Mouse (Mus musculus) kidney, postnatal 36 days (tissue): Measurements from ENCODE around the gene Zfp580.
A peak's percentile ranks its signal among the peaks of the same experiment; 100 is the strongest.

Experiments
- DNase-seq, 2 experiments: peaks; one replicate each; pipeline ENCODE4 v3.0.0; 2021 to 2022; ENCODE audit warnings: mixed read lengths in 2 of 2

The Zfp580 gene

DNA sequence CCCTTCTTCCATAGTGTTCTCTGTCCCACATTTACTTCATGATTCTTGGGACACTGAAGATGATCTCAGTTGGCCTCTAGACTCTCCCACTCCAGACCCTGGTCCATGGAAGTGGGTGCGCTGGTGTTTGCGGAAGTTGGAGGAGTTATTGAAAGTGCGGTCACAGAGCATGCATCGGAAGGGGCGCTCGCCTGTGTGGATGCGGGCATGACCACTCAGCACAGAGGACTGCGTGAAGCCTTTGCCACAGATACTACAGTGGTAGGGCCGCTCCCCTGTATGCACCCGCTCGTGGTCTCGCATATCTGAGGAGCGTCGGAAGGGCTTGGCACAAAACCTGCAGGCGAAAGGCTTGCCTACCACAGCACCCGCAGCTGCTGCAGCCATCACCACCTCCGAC, 15.7 kb upstream of the Zfp580 start:
- DNase-seq: no peak

DNA sequence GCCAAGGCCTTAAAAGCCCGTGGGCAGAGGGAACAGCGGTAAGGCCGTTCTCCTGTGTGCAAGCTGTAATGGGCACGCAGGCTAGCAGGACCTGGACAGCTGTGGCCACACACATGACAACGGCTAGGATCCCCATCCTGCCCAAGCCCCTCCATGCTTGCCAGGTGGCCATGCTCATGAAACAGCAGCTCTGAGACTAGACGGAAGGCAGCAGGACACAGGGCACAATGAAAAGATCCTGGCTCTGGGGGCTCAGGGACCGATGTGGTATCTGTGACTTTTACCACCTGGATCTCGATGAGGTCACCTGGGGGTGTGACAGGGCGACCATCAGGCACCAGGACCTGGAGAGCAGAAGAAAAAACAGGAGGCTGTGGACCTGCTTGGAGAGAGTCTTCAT, 15.2 kb upstream of the Zfp580 start:
- no peak for DNase-seq

DNA sequence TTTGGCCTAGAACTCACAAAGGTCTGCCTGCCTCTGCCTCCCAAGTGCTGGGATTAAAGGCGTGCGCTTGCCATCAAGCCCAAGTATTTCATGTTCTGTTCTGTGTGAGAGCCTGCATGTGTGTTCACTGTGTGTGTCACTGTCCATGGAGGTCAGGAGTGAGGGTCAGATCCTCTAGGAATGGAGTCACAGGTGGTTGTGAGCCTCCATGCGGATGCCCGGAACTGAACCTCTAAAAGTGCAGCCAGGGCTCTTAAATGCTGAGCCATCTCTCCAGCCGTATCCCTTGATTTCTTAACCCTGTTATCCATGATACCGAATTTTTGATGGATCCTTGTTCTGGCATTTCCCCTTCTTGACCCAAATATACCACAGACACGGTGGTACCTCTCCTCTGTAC, 14.3 kb upstream of the Zfp580 start:
- DNase-seq: no peak

DNA sequence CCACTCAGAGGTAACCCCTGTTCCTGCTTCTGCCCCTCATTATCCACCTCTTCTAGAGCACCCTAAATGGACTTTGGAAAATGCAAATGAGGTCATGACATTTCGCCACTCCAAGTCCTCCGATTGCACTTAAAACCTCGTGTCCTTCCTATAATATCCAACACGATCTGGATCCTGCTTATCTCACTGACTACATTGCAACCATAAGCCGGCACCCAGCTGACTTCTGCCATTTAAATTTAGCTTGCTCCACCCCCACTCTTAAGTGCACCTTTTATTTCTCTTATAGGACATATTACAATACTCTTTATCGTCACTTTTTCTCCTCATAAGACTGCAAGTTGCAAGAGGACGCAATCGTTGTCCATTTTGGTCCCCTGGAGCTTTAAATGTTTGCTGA, 13.9 kb upstream of the Zfp580 start:
- no peak for DNase-seq

DNA sequence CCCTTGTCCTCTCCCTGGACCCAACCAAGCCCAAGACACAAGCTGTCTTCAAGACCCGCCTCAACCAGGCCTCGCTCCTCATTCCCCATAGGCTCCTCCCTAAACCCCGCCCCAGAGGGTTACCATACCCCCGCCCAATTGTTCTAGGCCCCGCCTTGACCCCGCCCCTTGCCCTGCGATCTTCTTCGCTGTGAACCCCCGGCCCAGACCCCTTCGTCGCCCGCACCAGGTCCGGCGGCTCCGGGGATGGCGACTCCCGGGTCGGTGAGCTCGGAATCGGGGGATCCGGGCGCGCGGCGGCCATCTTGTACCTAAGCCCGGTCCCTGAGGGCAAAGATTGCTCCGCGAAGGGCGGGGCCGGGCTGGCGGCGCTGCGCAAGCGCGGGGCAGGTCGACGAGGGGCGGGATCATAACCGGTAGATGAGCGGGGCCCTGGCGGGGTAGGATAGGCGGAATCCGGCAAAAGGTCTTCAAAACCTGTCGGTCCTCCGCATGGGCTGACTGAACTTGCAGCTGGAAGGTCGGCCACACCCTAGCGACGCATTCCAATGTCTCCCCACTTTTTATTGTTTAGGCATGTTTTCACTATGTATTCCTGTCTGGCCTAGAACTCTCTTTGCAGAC, 13.1 kb upstream of the Zfp580 start, which contains the start of gene Zfp784:
Gene Zfp784, minus strand, starts transcription at position 338 of the 624 bp plus-strand sequence.
- peak; percentile 93 to 96 for DNase-seq

DNA sequence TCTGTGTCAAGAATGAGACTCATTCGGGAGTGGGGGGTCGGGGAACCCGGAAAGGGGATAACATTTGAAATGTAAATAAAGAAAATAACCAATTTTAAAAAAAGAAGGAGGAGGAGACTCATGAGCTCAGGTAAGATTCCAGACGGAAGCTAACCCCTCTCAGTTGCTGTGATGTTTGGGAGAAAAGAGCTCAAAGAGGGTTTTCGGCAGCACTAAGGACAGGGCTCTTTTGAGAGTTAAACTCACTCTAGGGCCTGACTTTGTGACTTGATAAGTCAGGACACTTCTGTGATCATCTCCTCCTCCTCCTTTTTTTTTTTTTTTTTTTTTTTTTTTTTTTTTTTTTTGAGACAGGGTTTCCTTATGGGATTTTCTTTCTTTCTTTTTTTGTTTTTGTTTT, 12.4 kb upstream of the Zfp580 start:
- DNase-seq: no peak

DNA sequence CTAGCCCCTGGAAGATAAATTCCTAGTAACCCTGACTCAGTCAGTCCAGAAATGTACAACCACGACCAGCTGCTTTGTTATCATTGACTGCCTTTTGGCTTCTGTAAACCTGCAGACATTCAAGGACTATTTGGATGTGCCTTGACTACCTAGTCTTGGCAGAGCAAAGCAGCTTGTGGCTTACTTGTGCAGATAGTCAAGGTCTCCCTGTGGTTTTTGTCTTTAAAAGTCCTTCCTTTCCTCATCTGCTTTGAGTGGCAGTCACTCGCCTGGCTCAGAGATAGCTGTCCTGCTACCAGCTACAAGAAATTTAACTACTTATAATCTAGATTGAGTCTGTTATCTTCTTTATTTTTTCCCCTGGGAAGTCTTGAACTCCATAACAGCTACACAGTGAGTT, 6.4 kb upstream of the Zfp580 start:
- DNase-seq: no peak

DNA sequence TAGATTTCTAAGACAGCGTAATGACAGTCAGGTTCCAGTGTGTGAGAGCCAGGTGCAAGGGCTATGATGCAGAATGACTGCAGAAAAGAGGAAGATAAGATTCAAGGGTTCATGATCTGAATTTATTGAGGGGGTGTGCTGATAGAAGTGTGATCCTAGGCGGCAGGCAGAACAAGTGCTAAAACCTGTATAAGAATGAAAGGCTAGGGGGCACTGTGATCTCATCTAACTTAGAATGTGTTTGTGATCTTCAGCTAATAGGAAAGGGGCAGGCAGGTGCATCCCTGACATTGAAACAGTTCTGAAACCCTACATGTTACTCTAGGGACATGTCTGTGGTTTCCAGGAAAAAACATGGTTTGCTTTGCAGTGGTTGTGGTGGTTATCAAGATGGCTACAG, 5.2 kb upstream of the Zfp580 start:
- no peak for DNase-seq

DNA sequence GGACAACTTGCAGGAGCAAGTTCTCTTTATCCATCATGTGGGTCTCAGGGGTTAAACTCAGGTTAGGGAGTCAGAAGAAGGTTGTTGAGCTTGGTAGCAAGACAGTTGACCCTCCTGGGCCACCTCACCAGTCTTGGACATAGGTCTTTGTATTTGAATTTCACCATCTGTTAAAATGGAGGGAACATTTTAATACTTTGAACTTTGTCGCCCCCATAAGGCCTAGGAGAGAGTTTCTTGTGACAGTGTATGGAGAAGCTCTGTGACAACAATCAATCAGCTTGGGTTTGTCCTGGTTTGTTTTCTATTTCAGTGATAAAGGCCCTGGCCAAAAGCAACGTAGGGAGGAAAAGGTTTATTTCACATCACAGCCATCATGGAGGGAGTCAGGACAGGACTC, 4.0 kb upstream of the Zfp580 start:
- DNase-seq: peak; percentile 32 to 40

DNA sequence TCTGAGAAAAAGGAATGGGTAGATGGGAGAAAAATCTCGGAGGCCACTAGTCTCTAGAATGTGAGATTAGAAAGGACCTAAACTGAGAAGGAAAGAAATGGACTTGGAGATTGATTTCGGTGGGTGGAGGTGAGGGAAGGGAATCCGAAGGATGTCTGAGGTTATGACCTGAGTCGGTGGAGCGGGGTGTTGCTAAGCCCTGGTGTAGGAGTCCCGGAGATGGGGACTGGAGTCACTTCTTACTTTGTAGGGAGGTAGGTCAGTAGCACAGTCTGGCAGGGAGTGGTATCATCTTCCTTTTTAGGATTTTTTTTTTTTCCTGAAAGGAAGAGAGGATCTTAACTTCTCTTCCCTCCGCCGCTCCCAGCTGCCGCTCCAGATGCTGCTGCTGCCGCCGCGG, 1.1 kb downstream of the Zfp580 start:
- no peak for DNase-seq

DNA sequence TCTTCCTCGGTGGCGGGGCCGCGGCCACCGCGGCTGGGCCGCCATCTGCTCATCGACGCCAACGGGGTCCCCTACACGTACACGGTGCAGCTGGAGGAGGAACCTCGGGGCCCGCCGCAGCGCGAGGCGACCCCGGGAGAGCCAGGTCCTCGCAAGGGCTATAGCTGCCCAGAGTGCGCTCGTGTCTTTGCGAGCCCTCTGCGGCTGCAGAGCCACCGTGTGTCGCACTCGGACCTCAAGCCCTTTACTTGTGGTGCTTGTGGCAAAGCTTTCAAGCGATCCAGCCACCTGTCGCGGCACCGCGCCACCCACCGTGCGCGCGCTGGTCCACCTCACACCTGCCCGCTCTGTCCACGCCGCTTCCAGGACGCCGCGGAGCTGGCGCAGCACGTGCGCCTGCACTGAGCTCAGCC, 1.6 kb downstream of the Zfp580 start:
- peak in 1 of 2 experiments; percentile 33 for DNase-seq

DNA sequence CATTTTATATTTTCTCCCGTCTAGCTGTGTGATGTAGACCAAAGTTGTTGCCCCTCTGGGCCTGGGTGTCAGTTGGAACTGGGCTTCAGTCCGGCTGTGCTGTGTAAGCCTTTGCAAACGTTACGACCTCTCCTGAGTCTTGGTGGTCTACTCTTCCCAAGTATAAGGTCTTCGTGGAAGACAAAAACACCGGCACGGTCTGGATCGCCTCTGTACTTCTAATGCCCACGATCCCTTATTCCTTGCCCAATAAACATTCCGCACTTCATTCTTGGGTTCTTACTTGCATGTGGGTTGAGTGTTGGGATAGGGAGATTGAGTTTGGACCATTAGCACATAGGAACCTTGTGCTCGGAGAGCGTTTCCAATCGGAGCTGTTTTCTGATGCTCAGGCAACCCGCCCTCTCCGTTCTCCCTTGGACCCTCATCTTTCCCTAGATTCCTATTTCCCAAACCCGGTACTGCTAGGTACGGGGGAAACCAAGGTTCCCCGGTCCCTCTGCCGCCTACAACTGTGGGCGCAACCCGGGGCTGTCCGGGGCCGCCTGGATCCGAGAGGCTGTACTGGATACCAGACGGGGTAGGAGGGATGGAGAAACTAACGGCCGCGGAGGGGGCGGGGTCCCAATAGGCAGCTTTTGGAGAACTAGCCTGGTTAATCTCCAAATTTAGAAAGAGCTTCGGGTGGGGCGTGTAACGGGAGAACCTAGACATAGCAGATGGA, 2.3 kb downstream of the Zfp580 start:
- no peak for DNase-seq

DNA sequence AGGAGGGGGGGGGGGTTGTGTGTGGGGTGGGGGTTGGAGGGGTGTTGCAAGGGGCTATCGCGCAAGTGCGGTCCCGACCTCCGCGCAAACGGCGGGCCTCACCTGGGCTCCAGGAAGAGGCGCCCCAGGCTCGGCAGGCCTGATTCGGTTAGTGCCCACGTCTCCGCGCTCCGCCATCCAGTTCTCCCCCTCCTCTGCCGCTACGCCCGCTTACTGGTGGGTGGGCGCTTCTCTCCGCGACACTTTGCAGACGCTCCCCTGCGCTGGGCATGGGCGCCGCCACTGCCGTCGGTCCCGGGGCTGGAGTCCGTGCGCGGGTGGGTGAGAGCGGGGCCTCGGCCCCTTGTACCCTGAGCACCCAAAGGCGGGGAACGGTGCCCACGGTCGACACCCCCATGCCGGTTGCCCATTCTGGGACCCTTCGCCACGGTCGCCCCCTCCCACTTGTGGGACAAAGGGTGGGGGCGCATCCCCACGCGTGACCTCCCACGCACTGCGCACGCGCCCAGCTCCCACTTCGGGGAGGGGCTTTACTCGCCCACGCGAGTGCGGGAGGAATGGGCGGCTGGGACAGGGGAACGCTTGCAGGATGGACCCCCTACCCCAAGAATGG, 5.4 kb downstream of the Zfp580 start:
- no peak for DNase-seq

DNA sequence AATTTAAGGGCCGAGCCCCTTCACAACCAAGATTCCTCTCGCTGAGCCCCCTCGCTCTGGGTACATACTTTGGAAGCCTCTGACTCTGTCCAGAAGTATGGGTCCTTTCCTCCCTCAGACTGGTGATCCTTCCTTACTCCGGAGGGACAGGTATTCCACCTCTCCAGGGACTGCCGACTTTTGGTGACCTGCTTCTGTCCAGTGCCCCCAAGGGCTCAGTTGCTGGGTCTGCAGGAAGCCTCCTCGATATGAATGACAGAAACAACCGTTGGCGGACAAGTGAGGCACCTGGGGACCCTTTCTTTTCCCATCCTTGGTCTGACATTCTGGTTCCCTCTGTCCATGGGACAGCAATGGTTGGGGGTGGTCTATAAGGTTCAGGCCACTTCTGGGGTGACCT, 6.0 kb downstream of the Zfp580 start:
- no peak for DNase-seq

DNA sequence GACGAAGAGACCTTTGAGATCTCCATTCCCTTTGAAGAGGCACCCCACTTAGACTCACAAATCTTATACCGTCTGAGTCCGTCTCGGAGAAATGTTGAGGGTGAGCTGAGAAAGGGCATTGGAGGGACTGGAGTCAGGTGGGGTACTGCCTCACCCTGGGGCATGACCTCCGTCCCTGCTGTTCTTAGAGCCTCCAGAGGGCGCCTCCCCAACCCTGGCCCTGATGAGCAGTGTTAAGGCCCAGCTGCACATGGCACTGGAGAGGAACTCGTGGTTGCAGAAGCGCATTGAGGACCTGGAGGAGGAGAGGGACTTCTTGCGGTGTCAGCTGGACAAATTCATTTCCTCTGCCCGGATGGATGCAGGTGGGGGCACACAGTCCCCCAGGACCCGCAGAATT, 6.5 kb downstream of the Zfp580 start:
- peak in 1 of 2 experiments; percentile 31 for DNase-seq

DNA sequence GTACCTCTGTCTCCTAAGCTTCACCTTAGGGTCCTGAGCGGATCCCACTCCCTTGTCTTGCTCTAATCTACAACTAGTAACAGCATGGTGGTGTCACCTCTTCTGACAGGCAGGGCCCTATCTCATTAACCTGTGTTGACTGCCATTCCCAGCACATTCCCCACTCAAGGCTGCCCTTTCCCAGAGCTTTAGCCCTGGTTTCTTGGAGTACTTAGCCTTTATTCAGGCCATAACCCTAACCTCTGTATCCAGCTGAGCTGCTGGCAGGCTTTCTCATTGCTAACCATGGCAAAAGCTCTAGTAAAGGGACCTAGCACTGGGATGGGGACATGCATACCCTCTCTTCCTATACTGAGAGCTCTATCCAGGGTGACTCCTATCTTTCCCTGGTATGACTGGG, 7.3 kb downstream of the Zfp580 start:
- DNase-seq: no peak

DNA sequence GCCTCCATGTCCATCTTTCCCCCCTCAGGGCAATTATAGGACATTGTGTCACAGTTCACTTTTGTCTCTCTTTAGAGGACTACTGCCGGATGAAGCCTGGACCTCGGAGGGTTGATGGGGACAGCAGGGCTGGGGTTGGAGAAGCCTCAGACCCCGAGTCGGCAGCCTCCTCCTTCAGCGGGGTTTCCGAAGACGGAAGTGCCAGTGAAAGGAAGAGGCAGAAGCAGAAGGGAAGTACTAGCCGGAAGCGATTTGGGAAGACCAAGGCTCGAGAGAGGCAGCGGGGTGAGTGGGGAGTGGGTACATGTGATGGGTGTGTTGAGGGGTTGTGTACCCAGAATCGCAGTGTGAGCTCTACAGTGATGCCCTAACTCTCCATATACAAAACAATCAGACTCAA, 8.1 kb downstream of the Zfp580 start:
- no peak for DNase-seq

DNA sequence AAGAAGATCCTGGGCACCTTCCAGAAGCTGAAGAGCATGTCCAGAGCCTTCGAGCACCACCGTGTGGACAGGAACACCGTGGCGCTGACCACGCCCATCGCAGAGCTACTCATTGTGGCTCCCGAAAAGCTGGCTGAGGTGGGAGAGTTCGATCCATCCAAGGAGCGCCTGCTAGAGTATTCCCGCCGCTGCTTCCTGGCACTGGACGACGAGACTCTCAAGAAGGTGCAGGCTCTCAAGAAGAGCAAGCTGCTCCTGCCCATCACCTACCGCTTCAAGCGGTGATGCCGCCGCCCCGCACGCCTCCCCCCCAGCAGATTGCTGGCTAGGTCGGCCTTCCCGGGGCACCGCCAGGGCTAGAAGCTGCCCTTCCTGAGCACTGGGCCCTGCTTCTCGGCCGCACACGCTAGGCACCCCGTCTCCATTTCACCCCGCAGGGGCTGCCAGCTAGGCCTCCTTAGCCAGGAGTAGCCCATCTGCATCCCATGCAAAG, 8.9 kb downstream of the Zfp580 start:
- DNase-seq: peak; percentile 87 to 91

DNA sequence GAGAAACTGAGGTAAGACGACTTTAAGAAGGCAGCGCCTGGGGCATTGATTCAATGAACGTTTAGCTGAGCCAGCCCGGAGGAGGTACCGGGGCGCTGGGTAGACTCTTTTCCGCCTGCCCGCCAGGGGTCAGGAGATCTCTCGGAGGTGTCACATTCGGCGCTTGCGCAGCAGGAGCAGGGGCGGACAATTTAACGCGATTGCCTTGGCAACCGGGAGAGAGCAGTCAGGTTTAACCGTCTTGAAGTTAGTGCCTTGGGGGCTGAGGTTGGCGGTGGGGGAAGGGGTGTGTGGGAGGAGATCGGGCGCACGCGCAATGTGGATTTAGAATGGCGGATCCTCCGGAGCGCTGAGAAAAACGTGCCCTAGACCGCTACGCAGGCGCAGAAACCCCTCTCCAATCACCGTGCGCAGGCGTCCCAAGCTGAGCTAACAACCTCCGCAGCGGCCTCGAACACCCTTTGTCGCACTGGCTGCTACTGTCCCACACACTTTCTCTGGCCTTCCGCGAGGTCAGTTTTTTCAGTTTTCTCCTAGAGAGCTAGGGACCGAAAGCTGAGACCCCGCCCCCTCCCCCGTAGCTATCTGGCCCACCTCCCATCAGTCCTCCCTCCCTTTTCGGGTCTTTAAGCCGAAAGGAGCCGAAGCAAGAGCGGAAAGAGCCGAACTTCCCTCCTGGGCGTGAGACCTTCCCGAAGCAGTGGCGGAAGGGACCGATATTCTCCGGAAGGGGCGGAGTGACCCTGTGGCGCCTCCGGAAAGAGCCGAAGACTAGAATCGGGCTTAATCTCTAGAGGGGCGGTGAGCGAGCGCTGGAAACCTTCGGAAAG, 9.8 kb downstream of the Zfp580 start:
- DNase-seq: peak; percentile 99

DNA sequence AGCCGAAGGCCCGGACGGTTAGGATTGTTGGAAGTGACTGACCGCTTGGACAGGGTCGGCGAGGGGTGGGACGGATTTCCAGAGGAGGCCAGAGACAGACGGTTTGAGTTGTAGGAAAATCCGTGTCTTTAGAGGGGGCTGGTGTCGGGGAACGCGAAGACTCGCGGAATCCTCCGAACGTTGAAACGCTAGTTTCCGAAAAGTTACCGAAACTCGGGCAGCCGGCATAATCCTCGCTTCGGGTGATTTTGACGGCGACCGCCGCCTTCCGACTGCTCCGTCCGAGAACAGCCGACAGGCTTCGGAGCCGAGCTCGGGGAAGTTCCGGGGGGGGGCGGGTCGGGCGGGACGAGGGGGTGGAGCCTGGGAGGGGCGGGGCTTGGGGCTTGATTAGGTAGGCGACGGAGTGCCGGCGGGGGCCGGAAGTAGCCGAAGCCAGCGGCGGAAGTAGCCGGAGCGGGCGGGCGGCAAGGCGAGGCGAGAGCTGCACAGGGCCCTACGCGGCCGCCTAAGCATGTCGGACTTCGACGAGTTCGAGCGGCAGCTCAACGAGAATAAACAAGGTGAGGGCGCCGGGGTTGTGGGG, 10.5 kb downstream of the Zfp580 start, which contains the start of gene U2af2:
Gene U2af2, plus strand, starts transcription at position 370 of the 586 bp plus-strand sequence.
- DNase-seq: peak; percentile 95 to 98

DNA sequence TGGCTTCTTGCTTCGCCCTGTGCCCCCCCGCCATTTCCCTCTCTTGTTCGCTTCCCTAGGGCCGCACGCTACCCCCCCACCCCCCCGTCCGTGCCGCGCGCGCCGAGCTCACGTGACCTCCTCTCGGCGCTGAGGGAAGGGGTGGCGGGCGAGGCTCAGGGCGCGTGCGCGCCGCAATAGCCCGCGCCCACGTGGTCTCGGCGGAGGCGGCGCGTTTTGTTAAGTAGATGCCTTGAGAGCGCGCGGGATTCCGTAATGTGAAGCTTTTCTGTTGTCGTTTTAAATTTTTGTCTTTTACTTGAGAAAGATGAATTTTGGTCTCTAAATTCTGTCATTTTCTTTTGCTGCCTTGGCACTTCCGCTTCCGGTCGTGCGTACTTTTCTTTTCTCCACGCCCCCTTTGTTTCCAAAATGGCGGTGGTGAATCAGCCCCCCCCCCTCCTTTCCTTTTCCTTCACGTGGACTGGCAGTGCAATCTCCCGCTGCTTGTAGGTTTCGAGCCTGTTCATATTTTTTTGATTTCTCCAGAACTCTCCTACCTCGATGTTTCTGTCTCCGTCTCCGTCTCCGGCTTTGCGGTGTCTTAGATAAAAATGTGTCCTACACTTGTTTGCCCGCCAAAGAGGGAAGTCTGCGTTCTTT, 11.1 kb downstream of the Zfp580 start:
- peak; percentile 77 to 81 for DNase-seq

DNA sequence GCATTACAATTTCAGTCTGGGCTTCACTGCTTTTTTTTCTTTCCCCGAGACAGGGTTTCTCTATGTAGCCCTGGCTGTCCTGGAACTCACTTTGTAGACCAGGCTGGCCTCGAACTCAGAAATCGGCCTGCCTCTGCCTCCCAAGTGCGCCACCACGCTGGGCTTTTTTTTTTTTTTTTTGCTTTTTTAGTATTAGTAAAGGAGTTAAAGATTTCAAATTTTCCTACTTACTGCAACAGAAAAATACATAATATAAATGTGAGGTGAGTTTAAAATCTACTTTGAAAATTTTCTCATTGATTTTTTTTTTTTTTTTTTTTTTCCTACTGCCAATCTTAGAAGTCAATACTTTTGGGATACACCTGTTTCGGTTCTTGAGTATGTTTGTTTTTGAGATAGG, 13.5 kb downstream of the Zfp580 start:
- DNase-seq: no peak
